Mouse (Mus musculus): ENCODE results near the gene Tnnt2.

The Tnnt2 gene

GRCm38 (mm10) chr1:135899991-135900515 is 63.9 kb downstream of the Tnnt2 start:
- no peak for DNase-seq (ENCODE audit: low read depth)

Measured in NIH3T3 (cell line).